Mouse (Mus musculus) kidney, adult 11 months (tissue): Measurements from ENCODE around the gene Scgb1b27.
"Not testable (repeated sequence)": the region's sequence is repeated elsewhere in the genome, so short reads cannot be mapped to it uniquely, and the experiment has no call there.

Experiments
- DNase-seq: peaks from one replicate; pipeline ENCODE4 v3.0.0; 2022

Scgb1b27 gene

DNA sequence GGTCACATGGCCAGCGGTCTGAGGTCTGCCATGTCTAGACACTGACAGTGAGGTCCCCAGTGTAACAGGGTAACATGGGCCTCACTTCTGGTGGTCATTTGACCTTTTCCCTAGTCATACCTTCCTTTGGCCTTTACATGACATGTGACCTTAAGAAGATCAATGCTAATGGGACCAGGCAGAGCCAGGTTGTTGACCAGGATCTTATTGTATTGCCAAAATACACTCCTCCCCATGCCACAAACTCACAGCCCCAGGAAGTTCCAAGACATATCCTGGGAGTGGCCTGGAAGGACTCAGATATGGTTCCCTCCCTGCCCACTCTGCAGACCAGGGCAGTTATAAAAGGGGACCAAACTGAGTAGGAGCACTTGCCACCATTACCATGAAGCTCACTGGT lies at the start of gene Scgb1b27:
Gene Scgb1b27 (plus strand): TSS at position 301 of the 400 bp plus-strand sequence.
- DNase-seq = not testable (repeated sequence)

DNA sequence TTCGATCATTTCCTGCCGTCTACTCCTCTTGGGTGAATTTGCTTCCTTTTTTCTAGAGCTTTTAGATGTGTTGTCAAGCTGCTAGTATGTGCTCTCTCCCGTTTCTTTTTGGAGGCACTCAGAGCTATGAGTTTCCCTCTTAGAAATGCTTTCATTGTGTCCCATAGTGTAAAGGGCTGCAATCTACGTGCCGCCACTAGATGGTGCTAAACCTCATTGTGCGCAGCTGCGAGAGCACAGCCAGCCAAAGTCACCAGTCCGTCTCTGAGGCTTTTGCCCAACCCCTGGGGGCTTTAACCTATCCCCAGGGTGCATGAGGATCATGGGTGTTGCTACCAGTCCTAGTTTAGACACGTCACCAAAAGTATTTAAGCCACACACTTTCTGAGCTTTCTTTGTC lies 39.0 kb upstream of the Scgb1b27 start:
- DNase-seq = peak; percentile 9

DNA sequence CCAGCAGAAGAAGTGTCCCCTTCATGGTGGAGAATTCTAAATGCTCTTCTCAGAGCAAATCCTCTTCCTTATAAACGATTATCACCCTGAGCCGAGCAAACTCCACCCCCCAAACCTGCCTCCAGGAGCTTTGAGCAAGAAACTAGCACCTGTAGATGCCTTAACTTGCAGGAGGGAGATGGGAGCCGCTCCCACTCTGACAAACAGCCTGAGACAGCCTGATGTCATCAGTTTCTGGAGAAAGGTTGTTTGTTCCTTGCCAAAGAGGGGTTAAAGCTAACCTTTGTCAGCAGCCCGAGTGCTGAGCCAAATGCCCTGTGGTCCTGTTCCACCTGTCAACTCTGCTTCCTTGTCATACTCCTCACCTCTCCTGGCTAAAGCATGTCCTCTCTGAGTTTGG lies 7.4 kb upstream of the Scgb1b27 start, which contains the start of gene Scgb2b27:
Gene Scgb2b27 (minus strand): TSS at position 101 of the 400 bp plus-strand sequence.
- no peak for DNase-seq

DNA sequence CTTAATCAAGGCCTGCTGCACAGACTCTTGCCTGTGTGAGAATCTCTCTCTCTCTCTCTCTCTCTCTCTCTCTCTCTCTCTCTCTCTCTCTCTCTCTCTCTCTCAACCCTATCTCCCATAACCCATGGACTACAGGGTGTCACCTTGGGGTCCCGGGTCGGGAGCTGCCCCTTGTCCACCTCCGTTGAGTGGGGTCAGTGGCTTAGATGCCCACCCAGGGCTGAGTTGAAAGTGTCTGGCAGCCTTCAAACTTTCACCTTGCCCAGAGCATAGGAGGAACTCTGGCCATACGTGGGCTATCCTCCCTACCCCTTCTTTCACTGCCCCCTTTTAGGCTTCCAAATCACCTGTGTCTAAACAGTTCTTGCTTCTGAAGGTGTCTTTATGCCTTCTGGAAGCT lies 4.4 kb downstream of the Scgb1b27 start:
- DNase-seq = no peak

DNA sequence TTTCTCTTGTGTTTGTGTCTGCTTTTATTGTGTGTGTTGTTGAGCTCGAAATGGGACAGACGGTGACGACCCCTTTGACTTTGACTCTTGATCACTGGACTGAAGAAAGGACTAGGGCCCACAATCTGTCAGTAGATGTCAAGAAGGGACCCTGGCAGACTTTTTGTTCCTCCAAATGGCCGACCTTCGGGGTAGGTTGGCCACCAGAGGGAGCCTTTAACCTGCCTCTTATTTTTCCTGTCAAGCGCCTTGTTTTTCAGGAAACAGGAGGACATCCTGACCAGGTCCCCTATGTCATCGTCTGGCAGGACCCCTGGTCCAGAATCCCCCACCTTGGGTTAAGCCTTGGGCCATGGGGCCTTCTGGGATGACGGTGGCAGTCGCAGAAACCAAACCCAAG lies 5.9 kb downstream of the Scgb1b27 start:
- not testable (repeated sequence) for DNase-seq

DNA sequence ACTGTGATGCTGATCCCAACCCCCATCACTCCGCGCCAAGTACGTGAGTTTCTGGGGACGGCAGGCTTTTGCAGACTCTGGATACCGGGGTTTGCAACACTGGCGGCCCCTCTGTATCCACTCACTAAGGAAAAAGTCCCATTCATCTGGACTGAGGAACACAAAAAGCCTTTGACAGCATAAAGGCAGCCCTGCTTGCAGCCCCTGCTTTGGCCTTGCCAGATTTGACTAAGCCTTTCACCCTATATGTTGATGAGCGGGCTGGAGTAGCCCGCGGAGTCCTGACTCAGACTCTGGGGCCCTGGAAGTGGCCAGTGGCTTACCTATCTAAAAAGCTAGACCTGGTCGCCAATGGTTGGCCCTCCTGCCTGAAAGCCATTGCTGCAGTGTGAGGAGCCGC lies 8.7 kb downstream of the Scgb1b27 start:
- DNase-seq = no peak

DNA sequence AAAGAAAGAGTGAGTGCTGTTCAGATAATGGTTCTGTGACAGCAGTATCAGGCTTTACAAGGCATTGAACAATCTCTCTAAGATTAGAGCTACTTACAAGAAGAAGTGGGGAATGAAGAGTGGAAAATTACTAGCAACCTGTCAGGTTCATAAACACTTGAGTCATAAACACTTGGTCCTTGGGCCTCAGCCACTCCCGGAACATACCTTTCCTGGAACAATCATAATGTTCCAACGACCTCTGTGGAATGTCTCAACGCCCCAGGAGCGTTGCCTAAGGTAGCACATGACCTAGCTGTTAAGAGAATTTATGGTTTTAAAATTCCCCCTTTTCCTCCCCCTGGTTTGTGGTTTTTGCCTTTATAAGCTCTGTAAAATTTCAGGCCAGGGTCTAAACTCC lies 13.3 kb downstream of the Scgb1b27 start:
- DNase-seq = not testable (repeated sequence)

DNA sequence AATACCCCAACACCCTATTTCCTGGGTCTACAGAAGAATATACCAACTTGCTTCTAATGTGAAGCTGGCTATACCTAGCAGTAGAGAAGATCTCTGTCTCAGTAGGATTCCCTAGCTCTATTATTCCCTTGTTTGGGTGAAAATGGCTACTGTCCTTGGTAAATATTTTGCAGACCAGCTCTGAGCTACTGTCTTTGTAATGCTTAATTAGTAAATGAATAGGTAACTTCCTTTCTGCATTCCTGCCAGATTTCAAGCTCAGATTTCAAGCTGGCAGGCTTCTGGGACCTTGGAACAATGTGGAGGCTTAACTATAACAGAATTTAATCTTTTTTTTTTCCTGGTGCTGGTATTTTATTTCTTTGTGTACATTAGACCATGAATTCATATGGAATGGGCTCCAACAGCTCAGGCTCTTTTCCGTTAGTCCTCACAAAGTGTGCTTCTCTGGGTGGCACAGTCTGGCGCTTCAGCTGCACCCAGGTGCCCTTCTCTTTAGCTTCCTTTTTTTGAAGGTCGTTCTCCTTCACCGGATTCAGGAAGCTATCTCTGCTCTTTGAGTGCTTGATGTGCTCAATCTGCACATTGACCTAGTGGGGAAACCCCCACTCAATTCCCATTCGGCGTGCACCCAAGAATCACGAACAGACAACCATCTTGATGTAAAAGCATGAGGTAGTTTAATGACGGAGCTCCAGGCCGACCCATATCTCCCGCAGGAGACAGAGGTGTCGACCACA lies 15.0 kb downstream of the Scgb1b27 start:
- DNase-seq = not testable (repeated sequence)

DNA sequence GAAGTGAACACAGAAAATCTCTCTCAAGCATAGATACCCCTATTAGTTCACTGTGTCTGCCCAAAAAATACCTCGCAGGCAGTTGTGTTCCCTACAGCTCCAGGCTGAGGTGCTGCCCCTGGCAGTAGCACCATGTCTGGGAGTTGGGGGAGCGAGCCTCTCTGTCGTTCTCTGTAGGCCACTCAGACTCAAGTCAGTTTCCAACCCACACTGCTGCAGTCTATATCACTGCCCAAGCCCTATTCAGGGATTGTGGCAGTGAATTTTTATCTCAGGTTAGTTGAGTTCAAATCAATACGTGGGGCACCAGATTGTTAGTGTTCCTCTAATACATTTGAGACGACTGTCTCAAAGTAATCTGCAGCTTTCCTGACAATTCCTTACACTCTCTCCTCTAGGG lies 46.8 kb downstream of the Scgb1b27 start:
- DNase-seq = not testable (repeated sequence)
